12 mouse cellular contexts compared by ENCODE assay signal in genomic region chr2:48634456-48635174, GRCm38 (mm10).
A peak's percentile ranks its signal among the peaks of the same experiment; 100 is the strongest.
DNase-seq lines count a peak whose midpoint lies in the region; ATAC-seq lines count a peak whose summit lies in the region.
"Had no signal": no experiment of that assay in that cellular context is flagged by ENCODE, and none has a peak within 500 bp of the region (broad histone marks: within the 10 kb centered on the region; RNA-seq: fewer than 3 reads in every experiment).

No protein-coding gene starts in this region.

- DNase-seq in embryo, embryonic 10 days (ENCODE audit: low spot score): peak; percentile 69
- no peak for DNase-seq in embryo, embryonic 9.5 days (ENCODE audit: extremely low spot score)
- peak; percentile 64 for DNase-seq in forebrain, embryonic 11.5 days (ENCODE audit: low spot score)
- DNase-seq in kidney, adult 9 months: peak; percentile 19
- peak; percentile 29 for DNase-seq in midbrain, embryonic 14.5 days
- no peak for DNase-seq in urinary bladder, postnatal 4 days (ENCODE audit: low spot score in 2 of 2)
- DNase-seq in urinary bladder, postnatal 25 days (ENCODE audit: low spot score): no peak
- no peak for DNase-seq in left cerebral cortex, adult 8-10 months (ENCODE audit: low spot score in 2 of 2)
- DNase-seq: layer of hippocampus, postnatal 36 days; lung, embryonic 14.5 days had no signal

- H3K27me3 ChIP-seq in forebrain, embryonic 11.5 days (ENCODE audit: control insufficient read depth, insufficient read depth, low read length): no peaks in the 10 kb centered on the region
- no peaks in the 10 kb centered on the region for H3K27me3 ChIP-seq in midbrain, embryonic 14.5 days (ENCODE audit: control insufficient read depth, insufficient read depth, low read length)
- H3K27me3 ChIP-seq: heart, embryonic 15.5 days had no signal

- WGBS in forebrain, embryonic 11.5 days: 56% methylated on average over 10 of the region's 10 CpGs
- WGBS in midbrain, embryonic 14.5 days: 63% methylated on average over 10 of the region's 10 CpGs

- H3K4me2 ChIP-seq in forebrain, embryonic 11.5 days (ENCODE audit: low read depth, low read length, severe bottlenecking): no peak overlapping the region
- H3K4me2 ChIP-seq in midbrain, embryonic 14.5 days (ENCODE audit: low read length): no peak overlapping the region
- H3K4me2 ChIP-seq: heart, embryonic 15.5 days; lung, embryonic 14.5 days had no signal

- peak; percentile 86 for ATAC-seq in forebrain, embryonic 11.5 days (replicated peaks; ENCODE audit: low FRiP score)
- ATAC-seq in midbrain, embryonic 14.5 days (ENCODE audit: low FRiP score, low TSS enrichment): peak; percentile 49; the same call in 1 of the 2 replicates

- H3K9ac ChIP-seq in forebrain, embryonic 11.5 days (ENCODE audit: low read length): no peak overlapping the region
- no peak overlapping the region for H3K9ac ChIP-seq in midbrain, embryonic 14.5 days (replicated peaks; ENCODE audit: low read length)
- H3K9ac ChIP-seq: heart, embryonic 15.5 days; lung, embryonic 14.5 days had no signal

- no peak overlapping the region for H3K4me3 ChIP-seq in forebrain, embryonic 11.5 days (ENCODE audit: low read depth, low read length)
- no peak overlapping the region for H3K4me3 ChIP-seq in midbrain, embryonic 14.5 days (replicated peaks; ENCODE audit: low read depth, low read length)
- H3K4me3 ChIP-seq: heart, embryonic 15.5 days had no signal

- H3K36me3 ChIP-seq in forebrain, embryonic 11.5 days (ENCODE audit: control insufficient read depth, insufficient read depth, low read length): no peaks in the 10 kb centered on the region
- H3K36me3 ChIP-seq in midbrain, embryonic 14.5 days (ENCODE audit: control insufficient read depth, insufficient read depth, low read length): no peaks in the 10 kb centered on the region
- H3K36me3 ChIP-seq: heart, embryonic 15.5 days had no signal

- H3K27ac ChIP-seq in forebrain, embryonic 11.5 days (ENCODE audit: low read depth, low read length): no peak overlapping the region
- no peak overlapping the region for H3K27ac ChIP-seq in midbrain, embryonic 14.5 days (replicated peaks; ENCODE audit: low read depth, low read length)
- H3K27ac ChIP-seq: heart, embryonic 15.5 days; stomach, postnatal 0 days had no signal

- no peaks in the 10 kb centered on the region for H3K9me3 ChIP-seq in forebrain, embryonic 11.5 days (ENCODE audit: control insufficient read depth, low read length)
- no peaks in the 10 kb centered on the region for H3K9me3 ChIP-seq in midbrain, embryonic 14.5 days (ENCODE audit: control insufficient read depth, low read length)
- H3K9me3 ChIP-seq: heart, embryonic 15.5 days had no signal

- H3K4me1 ChIP-seq in forebrain, embryonic 11.5 days (replicated peaks; ENCODE audit: control insufficient read depth, insufficient read depth, low read length): 0 out of 2 replicates have a peak, but pooled peaks cover 5% of the 10 kb centered on the region
- peaks cover under 1% of the 10 kb centered on the region; the same call in 1 of the 2 replicates for H3K4me1 ChIP-seq in midbrain, embryonic 14.5 days (ENCODE audit: control insufficient read depth, insufficient read depth, low read length)
- H3K4me1 ChIP-seq: heart, embryonic 15.5 days had no signal

Comparison
In these comparisons a context has a peak if more than half of its experiments do, and no peak if none do; other contexts are left out.
1. DNase-seq: peak in embryo, embryonic 10 days (single experiment), forebrain, embryonic 11.5 days (single experiment), kidney, adult 9 months (single experiment) and midbrain, embryonic 14.5 days (single experiment); none in embryo, embryonic 9.5 days (single experiment), urinary bladder, postnatal 4 days (0 of 2), urinary bladder, postnatal 25 days (single experiment) and left cerebral cortex, adult 8-10 months (0 of 2).